In the genomic region with DNA sequence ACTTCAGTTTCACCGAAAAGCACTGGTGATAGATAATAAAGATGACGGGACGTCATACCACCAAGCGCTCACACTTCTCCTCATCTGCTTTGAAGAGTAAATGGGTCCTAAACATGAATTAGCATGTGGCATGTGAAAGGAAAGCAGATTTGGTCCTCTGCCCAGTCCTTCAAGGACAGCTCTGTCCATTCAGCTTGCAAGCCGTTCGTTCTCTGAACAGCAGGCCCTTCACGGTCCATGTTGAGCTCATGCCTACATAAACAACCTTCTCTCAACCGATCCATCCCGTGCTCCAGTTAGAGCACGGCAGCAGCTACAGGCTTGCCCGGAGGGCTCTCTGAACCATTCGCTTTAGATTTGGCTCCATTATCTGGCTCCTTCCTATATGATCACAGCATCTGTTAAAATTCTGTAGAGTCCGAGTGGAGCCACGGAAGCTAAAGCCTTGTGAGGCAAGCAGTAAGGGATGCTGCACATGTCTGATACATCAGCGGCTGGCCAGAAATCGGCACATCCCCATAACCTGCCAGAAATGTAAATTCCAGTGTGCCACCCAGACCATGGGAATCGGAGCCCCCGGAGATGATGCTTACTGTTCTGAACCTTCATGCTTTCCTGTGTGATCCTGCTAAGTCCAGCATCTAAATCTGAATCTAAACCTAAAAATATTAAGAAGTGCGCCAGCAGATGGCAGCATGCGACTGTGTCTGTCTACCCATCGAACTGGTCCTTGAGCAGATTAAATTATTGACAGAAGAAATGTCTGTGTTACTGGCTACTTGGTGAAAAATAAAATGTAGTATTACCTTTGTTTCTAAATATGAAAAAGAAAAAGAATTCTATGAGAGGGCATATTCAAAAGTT, we compare ENCODE assay signal across 9 mouse cellular contexts.
DNase-seq lines count a peak whose midpoint lies in the region; ATAC-seq lines count a peak whose summit lies in the region.
"Had no signal": no experiment of that assay in that cellular context is flagged by ENCODE, and none has a peak within 500 bp of the region (broad histone marks: within the 10 kb centered on the region; RNA-seq: fewer than 3 reads in every experiment).

No protein-coding gene starts in this region.

- 59% methylated on average over 21 of the region's 21 CpGs for WGBS in heart, embryonic 16.5 days
- WGBS in heart, embryonic 10.5 days = 74% methylated on average over 21 of the region's 21 CpGs
- 76% methylated on average over 21 of the region's 21 CpGs for WGBS in midbrain, embryonic 13.5 days

- no peaks in the 10 kb centered on the region for H3K9me3 ChIP-seq in heart, embryonic 16.5 days (replicated peaks; ENCODE audit: control insufficient read depth, low read length)
- H3K9me3 ChIP-seq in heart, embryonic 10.5 days = no peaks in the 10 kb centered on the region
- H3K9me3 ChIP-seq in midbrain, embryonic 13.5 days = no peaks in the 10 kb centered on the region
- H3K9me3 ChIP-seq: megakaryocyte, embryonic 14.5 days had no signal

- no peak for DNase-seq in heart, embryonic 10.5 days (ENCODE audit: low spot score)
- peak; percentile 67 for DNase-seq in adrenal gland, postnatal 10 days
- peak; percentile 54 for DNase-seq in embryo, embryonic 11.5 days (ENCODE audit: low read depth, low spot score)
- DNase-seq in heart, postnatal 4 days = peak; percentile 74
- DNase-seq in left cerebral cortex, adult 11 months (ENCODE audit: low spot score) = peak; percentile 73
- peak; percentile 43 for DNase-seq in urinary bladder, postnatal 25 days (ENCODE audit: low spot score)

- H3K4me3 ChIP-seq in heart, embryonic 16.5 days (ENCODE audit: low read length) = no peak overlapping the region
- no peak overlapping the region for H3K4me3 ChIP-seq in heart, embryonic 10.5 days
- H3K4me3 ChIP-seq in midbrain, embryonic 13.5 days (replicated peaks) = no peak overlapping the region
- H3K4me3 ChIP-seq: megakaryocyte, embryonic 14.5 days had no signal

- H3K36me3 ChIP-seq in heart, embryonic 16.5 days (ENCODE audit: control insufficient read depth, insufficient read depth) = no peaks in the 10 kb centered on the region
- no peaks in the 10 kb centered on the region for H3K36me3 ChIP-seq in heart, embryonic 10.5 days
- no peaks in the 10 kb centered on the region for H3K36me3 ChIP-seq in midbrain, embryonic 13.5 days

- H3K27me3 ChIP-seq in heart, embryonic 16.5 days (ENCODE audit: control insufficient read depth, insufficient read depth, low read length) = no peaks in the 10 kb centered on the region
- H3K27me3 ChIP-seq in heart, embryonic 10.5 days (ENCODE audit: insufficient read depth, poor library complexity, severe bottlenecking) = no peaks in the 10 kb centered on the region; the same call in 1 of the 2 replicates
- H3K27me3 ChIP-seq in midbrain, embryonic 13.5 days = no peaks in the 10 kb centered on the region
- H3K27me3 ChIP-seq: megakaryocyte, embryonic 14.5 days had no signal

- no peaks in the 10 kb centered on the region for H3K4me1 ChIP-seq in heart, embryonic 16.5 days (ENCODE audit: control insufficient read depth, insufficient read depth, low read length)
- H3K4me1 ChIP-seq in heart, embryonic 10.5 days = peaks cover 7% of the 10 kb centered on the region; the same call in 1 of the 2 replicates
- no peaks in the 10 kb centered on the region for H3K4me1 ChIP-seq in midbrain, embryonic 13.5 days (replicated peaks)

- ATAC-seq in heart, embryonic 16.5 days (replicated peaks; ENCODE audit: extremely low read depth, insufficient read depth, low FRiP score) = no peak
- peak; percentile 62 for ATAC-seq in midbrain, embryonic 13.5 days

- H3K27ac ChIP-seq in heart, embryonic 16.5 days (ENCODE audit: low read length) = no peak overlapping the region
- H3K27ac ChIP-seq in heart, embryonic 10.5 days = no peak overlapping the region
- no peak overlapping the region for H3K27ac ChIP-seq in midbrain, embryonic 13.5 days

- no peak overlapping the region for H3K9ac ChIP-seq in heart, embryonic 16.5 days (ENCODE audit: low read length)
- no peak overlapping the region for H3K9ac ChIP-seq in midbrain, embryonic 13.5 days (replicated peaks)

- peak overlapping the region; percentile 16; the same call in 1 of the 2 replicates for H3K4me2 ChIP-seq in heart, embryonic 16.5 days (ENCODE audit: low read depth, low read length)
- no peak overlapping the region for H3K4me2 ChIP-seq in midbrain, embryonic 13.5 days (replicated peaks)
